Mouse (Mus musculus) forelimb bud, embryonic 11.5 days (tissue): Measurements from ENCODE around the gene Zc3h14.

Experiments
- DNase-seq: peaks from one replicate; pipeline ENCODE4 v3.0.0-alpha.2; 2012; ENCODE audit warnings: low read depth, low spot score

Gene Zc3h14

GRCm38 (mm10) chr12:98746746-98747379 lies at the start of gene Zc3h14:
TSS of gene Zc3h14 (plus strand) at chr12:98746964.
- DNase-seq, result peak; percentile 98

GRCm38 (mm10) chr12:98697202-98697601 lies 49.6 kb upstream of the Zc3h14 start:
- no peak for DNase-seq

GRCm38 (mm10) chr12:98701564-98701963 lies 45.2 kb upstream of the Zc3h14 start:
- no peak for DNase-seq

GRCm38 (mm10) chr12:98703554-98703953 lies 43.2 kb upstream of the Zc3h14 start:
- DNase-seq, result no peak

GRCm38 (mm10) chr12:98703961-98704360 lies 42.8 kb upstream of the Zc3h14 start:
- no peak for DNase-seq

- no peak for DNase-seq
These were observed 33.9 kb upstream of the Zc3h14 start for GRCm38 (mm10) chr12:98712819-98713218.

GRCm38 (mm10) chr12:98713621-98714103 lies 33.1 kb upstream of the Zc3h14 start:
- DNase-seq, result no peak

- DNase-seq, result no peak
These were observed 32.0 kb upstream of the Zc3h14 start for GRCm38 (mm10) chr12:98714757-98715156.

- DNase-seq, result no peak
These were observed 30.6 kb upstream of the Zc3h14 start for GRCm38 (mm10) chr12:98716142-98716541.

GRCm38 (mm10) chr12:98720628-98721027 lies 26.1 kb upstream of the Zc3h14 start:
- DNase-seq, result no peak

- DNase-seq, result no peak
These were observed 25.7 kb upstream of the Zc3h14 start for GRCm38 (mm10) chr12:98721030-98721429.

- DNase-seq, result no peak
These were observed 22.5 kb upstream of the Zc3h14 start for GRCm38 (mm10) chr12:98724224-98724623.

- no peak for DNase-seq
These were observed 21.8 kb upstream of the Zc3h14 start for GRCm38 (mm10) chr12:98724976-98725375.

GRCm38 (mm10) chr12:98726078-98726477 lies 20.7 kb upstream of the Zc3h14 start:
- DNase-seq, result no peak

GRCm38 (mm10) chr12:98727186-98727585 lies 19.6 kb upstream of the Zc3h14 start:
- DNase-seq, result no peak

- no peak for DNase-seq
These were observed 16.1 kb upstream of the Zc3h14 start for GRCm38 (mm10) chr12:98730682-98731081.

GRCm38 (mm10) chr12:98733165-98733564 lies 13.6 kb upstream of the Zc3h14 start:
- DNase-seq, result no peak

GRCm38 (mm10) chr12:98733776-98734175 lies 13.0 kb upstream of the Zc3h14 start:
- DNase-seq, result no peak

GRCm38 (mm10) chr12:98734246-98734879 lies 12.4 kb upstream of the Zc3h14 start:
- DNase-seq, result peak; percentile 85

- no peak for DNase-seq
These were observed 11.6 kb upstream of the Zc3h14 start for GRCm38 (mm10) chr12:98734880-98735801.

GRCm38 (mm10) chr12:98736951-98737800 lies 9.6 kb upstream of the Zc3h14 start, which contains the start of gene Ptpn21:
TSS of gene Ptpn21 (minus strand) at chr12:98737405.
- peak; percentile 40 for DNase-seq
